Mouse (Mus musculus): ENCODE measurements around the gene Fam170b.

The Fam170b gene

DNA sequence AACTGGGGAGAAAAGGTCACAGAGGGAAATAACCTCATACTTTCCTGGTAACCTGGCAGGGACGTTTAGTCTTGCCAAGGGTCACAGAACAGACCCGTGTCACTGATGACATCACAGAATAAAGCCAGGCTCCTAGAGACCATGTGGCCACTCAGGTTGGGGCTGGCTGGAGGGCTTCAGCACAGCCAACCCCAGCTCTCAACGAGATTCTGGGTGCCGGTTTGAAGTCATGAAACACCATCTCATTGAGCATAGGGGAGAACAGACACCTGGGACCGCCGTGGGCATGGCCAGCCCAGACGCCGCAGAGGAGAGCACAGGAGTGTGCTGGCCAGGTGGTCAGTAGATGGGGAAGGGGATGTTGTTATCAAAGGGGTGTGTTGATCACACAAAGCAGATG lies at the start of gene Fam170b:
Gene Fam170b (plus strand): TSS at position 116 of the 400 bp plus-strand sequence.
- DNase-seq (ENCODE audit: low read depth in 1 of 2, low spot score in 2 of 2), result no peak

DNA sequence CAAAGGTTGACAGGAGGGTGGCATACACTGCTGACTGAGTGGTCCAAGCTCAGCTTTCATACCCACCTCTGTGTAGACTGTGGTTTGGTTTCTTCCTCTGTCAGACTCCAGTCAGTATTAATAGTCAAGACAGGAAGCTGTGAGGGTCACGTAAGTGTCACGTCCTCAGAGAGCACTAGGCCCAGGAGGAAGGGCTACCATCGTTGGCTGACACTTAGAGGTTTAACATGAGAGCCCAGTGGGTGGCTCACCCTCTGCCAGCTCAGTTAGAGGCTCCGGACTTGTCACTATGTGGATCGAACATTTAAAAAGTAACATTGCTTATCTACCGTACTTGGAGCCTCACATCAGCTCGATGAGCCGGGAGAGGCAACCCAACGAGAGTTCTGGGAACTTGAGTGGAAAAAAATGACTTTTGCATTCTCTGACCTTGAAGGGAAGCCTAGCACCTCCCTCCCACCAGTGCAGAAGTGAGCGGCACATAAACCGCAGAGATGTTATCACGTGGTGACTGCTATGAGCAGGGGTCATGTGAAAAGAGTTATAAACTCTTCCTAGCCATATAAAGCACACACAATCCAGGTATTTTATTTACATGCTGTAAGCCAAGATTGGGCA lies 49.5 kb upstream of the Fam170b start:
- no peak for DNase-seq (ENCODE audit: low read depth in 1 of 2, low spot score in 2 of 2)

DNA sequence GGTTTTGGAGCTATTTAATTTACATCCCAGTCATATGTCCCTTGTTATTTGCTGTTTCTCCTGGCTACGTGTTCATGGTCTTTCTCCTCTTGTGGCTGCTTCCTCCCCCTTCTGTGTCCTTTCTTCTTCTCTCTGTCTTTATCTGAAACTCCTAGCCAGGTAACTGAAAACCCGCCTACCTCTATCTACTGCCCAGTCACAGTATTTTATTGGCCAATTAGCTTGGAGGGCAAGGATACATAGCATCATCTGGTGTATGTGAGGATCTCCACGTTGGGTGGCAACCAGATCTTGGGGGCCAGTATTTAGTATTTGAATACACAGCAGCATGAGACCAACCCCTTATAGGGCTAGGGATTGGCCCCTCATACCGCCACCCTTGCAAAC lies 49.0 kb upstream of the Fam170b start:
- DNase-seq (ENCODE audit: low read depth in 1 of 2, low spot score in 2 of 2), result no peak

DNA sequence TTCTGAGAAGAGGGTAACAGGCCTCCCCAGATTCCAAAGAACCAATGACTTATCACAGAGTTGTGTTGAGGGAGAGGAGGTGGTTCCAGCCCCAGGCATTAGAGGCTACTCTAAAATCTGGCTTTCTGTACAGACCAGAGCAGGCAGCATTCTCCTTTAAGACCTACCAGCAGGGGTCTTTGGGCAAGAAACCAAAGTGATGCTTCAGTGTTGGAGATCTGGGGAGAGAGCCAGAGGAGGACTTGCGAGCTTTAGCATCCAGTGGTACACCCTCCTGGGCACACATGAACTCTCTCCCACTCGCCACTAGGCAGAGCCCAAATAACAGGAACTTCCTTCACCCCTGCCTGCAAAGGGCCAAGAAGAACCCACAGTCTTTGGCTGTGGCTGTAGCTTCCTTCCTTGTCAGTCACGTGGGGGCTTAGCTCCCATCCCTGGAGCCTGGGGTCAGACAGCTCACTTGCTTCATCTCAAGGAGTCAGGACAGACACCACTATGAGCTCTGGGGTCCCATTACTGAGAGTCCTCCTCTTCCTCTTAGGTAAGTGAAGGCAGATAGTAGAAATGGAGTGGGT lies 48.1 kb upstream of the Fam170b start, which contains the start of gene Tmem273:
Gene Tmem273 (plus strand): TSS at position 408 of the 575 bp plus-strand sequence.
- peak in 1 of 2 experiments; percentile 13 for DNase-seq (ENCODE audit: low read depth in 1 of 2, low spot score in 2 of 2)

DNA sequence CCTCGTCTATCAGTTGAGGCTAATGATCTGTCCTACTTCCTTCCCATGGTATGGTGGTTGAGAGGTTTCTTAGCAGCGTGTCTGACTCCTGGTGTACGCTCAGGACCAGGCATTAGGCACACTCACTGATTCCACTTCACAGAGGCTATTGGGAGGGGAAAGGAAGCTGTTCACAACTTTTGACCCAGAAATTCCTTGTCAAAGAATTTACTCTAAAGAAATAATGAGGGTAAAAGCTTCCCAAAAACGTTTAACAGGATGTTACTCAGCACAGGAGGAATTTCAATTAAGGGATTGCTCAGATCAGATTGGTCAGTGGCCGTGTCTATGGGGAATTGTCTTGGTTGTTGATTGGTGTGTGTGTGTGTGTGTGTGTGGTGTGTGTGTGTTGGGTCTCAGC lies 46.1 kb upstream of the Fam170b start:
- no peak for DNase-seq (ENCODE audit: low read depth in 1 of 2, low spot score in 2 of 2)

DNA sequence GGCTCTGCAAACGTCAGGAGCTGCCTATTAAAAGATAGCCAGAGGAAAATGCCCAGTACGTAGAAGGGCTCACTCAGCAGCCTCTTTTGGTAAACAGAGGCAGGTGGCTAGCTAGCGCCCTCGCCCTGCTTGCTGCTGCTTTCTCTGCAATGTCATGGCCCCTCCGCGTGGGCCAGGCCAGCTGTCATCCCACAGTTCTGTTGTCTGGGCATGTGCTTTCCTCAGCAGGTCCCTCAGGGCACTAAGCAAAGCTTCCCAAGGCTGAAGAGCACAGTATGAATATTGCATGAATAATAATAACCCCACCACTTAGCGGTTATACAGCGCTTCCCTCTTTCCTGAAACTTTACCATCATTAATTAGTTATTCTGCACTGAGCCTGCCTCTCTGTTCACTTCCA lies 37.4 kb upstream of the Fam170b start:
- no peak for DNase-seq (ENCODE audit: low read depth in 1 of 2, low spot score in 2 of 2)

DNA sequence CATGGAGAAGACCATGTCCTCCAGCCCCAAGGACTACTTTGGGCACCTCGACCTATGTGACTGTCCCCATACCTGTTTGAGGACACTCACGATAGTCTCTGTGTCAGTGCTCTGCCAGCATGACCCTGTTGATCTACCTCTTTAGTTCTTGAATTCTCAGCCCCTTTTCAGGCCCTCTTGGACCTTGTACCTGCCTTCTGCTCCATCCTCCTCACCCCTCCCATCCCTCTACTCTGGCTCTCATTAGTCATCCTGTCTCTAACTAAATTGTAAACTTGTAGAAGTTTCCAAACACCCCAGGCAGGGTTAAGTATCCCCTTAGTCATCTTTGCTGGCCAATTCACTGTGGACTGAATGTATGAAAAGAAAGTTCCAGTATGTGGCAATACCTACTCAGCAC lies 36.0 kb upstream of the Fam170b start:
- DNase-seq (ENCODE audit: low read depth in 1 of 2, low spot score in 2 of 2), result no peak

DNA sequence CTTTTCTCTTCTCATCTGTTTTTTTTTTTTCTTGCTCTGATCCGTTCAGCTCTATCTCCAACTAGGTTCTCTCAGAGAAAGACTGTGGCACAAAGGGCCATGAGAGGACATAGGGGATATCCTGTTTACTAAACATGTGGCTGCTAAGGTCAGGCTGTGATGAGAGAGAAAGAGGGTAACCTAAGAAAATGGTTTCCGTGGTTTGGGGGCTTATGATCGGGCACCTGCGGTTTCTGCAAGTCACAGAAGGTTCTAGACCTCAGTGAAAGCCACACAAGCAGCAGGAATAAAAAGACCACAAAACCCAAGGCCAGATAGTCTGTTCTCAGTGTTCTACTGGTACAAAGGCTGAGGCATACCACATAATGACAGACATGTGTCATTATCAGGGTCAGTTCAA lies 35.4 kb upstream of the Fam170b start:
- DNase-seq (ENCODE audit: low read depth in 1 of 2, low spot score in 2 of 2), result no peak

DNA sequence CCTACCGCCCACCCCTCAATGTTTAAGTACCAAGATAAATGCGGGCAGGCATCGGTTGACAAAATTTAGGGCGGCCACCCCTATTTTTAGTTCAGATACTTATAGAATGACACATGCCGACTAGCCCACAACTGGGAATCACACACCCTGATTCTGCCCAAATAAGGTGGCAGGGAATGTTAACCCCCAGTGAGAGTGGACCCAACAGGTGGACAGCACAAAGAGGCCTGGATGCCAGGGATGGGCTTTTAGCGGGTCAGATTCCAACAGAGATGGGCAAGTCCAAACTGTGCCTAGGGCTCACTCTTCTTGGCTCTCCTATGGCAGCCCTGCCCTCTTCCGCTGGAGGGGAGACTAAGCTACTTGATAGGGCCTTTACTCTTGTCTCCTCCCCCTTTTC lies 33.7 kb upstream of the Fam170b start:
- DNase-seq (ENCODE audit: low read depth in 1 of 2, low spot score in 2 of 2), result no peak

DNA sequence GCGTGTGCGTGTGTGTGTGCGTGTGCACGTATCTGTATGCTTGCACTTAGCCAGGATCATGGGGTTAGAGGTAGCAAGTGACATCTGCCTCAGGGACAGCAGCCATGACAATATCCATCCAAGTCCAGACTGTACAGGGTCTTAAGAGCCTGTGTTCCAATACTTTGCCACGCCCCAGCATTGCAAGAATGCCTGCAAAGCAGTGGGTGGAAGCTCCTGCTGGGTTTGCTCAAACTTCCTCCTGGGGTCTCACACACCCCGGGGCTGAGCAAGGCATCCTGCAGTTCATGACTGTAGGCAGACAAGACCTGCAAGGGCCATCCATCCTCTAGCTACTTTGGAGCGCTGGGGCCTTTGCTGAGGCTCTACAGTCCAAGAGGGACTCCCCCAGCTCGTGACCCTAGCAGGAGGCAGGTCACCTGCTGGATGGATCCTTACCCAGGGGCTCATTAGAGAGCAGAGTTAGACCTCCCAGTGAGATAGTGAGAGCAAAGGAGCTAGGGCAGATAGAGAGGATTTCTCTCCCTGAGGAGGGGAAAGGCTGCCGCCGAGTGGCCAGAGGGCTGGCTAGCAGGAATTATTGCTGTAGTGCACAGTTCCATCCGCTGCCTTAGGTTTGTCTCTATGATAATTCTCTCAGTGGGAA lies 32.6 kb upstream of the Fam170b start:
- DNase-seq (ENCODE audit: low read depth in 1 of 2, low spot score in 2 of 2), result no peak

DNA sequence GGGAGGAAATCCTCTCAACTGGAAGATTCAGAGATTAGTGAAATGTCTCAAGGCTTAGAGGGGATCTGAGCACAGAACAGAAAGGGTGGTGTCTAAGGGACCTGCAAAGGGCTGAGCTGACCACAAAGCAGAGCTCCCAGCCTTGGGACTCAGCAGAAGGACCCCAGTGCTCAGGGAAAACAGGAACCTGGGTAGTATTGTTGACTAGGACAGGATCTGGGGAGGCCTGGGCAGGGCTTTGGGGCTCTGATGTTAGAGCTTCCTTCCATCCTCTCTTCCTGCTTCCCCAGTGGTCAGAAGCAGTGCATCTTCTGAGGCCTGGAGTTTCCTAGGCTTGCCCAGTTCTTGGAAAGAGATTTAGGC lies 32.1 kb upstream of the Fam170b start:
- no peak for DNase-seq (ENCODE audit: low read depth in 1 of 2, low spot score in 2 of 2)

DNA sequence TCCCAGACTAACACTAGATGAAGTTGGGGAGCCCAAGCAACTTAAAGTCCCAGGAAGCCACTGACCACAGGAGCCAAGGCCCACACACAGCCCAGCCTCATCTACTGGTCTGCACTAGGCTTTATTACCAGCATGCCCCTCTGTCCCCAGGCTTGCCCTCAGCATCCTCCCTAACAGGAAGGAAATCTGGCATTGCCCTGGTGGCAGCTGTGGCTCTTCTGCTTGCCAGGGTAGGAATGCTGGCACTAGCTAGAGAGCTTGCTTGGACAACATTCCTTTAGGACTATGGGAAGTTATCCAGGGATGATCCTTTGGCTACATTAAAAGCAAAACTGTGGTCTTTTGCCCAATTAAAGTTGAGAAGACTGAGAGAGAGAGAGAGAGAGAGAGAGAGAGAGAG lies 23.7 kb upstream of the Fam170b start:
- DNase-seq (ENCODE audit: low read depth in 1 of 2, low spot score in 2 of 2), result no peak

DNA sequence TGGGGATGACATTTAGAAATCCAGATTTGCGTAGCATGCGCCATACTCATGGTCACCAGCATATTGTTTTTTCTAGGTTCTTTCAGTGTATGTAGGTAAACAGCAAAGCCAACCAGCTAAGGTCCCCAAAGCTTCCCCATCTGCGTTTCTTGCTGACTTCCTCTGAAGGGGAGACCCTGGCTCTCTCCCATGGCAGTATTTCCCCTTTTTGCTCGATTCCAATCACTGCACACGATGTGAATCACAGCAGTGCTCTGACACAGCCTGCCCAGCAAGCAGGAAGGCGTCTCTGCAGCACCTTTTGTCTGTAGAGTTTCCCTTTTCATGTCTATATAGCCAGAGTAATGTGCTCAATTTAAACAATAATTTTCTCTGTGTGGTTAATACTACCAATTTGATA lies 21.3 kb upstream of the Fam170b start:
- DNase-seq (ENCODE audit: low read depth in 1 of 2, low spot score in 2 of 2), result no peak

DNA sequence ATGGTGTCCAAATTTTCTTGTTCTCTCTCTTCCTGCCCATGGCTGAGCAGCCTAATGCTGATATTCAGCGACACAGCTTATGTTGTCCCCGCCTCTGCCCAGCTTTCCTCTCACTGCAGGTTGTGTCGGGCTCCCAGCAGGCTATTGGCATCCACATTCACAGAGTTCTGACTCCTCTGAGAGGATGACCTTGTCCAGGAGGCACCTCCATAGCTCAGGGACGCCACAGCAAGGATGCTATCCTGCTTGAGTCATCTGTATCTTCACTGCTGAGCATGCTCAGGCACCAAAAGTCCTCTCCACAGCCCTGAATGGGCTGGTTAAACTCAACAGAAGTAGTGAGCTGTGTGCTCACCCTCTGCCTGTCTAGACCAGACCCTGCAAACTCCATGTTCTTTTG lies 18.8 kb upstream of the Fam170b start:
- no peak for DNase-seq (ENCODE audit: low read depth in 1 of 2, low spot score in 2 of 2)

DNA sequence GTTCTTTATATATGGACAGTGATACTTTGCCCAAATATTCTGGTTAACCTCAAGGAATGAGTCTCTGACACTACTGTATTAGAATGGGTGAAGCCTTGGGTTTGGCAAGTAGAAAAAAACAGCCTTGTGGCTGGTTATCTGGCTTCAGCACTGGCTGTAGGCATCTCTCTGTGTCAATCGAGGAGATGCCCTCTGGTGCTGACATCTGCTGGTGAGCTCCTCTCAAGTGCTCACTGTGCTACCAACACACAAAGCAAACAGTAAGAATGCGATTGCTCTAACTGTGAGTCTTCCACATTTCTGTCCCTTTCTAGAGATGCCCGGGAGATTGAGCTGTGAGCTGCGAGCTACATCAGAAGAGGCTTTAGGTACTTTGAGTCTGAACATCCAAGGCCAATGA lies 17.2 kb upstream of the Fam170b start:
- no peak for DNase-seq (ENCODE audit: low read depth in 1 of 2, low spot score in 2 of 2)

DNA sequence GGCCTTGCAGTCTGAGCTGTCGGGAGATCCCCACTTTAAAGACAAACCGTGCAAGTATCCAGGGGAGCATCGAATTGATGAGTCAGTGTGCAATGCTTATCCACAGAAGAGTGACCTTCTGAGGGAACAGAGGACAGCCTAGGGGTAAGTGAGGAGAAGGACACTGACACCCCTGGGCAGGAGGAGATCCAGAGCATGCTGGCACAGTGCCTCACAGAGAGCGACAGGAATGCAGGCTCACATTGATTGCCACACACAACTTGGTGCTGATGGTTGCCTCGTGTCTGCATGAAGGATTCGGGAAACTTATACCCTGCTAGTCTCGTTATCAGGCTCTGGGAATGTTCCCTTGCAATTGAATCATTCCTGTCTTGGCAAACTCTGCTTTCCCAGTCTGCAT lies 16.5 kb upstream of the Fam170b start:
- no peak for DNase-seq (ENCODE audit: low read depth in 1 of 2, low spot score in 2 of 2)

DNA sequence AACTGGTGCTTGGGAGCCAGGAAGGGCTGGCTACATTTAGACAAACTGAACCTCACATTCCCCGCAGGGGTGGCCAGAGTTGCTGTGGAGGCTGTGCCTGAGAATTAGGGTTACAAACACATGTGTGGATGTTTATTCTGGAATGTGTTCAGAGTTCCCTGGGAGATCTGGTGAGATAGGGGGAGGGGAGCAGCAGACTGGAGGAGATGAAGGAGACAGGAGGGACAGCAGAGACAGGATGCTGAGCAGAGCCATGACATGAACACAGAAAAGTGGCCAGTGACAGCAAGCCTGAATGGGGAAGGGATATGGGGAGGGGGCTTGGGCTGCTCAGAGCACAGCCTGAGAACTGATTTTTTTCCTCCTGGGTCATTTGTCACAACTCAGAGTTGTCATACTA lies 14.5 kb upstream of the Fam170b start:
- DNase-seq (ENCODE audit: low read depth in 1 of 2, low spot score in 2 of 2), result no peak

DNA sequence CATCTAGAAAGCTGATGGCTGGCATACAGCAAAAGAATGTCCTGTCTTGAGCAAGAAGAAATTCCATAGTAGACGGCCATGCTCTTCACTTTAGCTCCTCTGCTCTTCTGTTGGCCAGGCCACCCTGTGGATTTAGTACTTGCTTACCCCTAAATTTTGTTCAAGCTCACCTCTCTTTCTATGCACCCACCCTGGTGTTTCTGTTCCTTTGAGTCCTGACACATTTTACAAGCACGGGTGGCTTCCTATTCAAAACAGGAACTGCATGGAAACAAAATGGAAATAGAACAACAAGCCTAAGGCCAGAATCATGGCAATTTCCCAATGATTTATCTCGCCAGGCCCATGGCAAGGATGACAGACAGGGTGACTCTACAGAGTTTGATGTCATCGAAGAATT lies 10.9 kb upstream of the Fam170b start:
- no peak for DNase-seq (ENCODE audit: low read depth in 1 of 2, low spot score in 2 of 2)

DNA sequence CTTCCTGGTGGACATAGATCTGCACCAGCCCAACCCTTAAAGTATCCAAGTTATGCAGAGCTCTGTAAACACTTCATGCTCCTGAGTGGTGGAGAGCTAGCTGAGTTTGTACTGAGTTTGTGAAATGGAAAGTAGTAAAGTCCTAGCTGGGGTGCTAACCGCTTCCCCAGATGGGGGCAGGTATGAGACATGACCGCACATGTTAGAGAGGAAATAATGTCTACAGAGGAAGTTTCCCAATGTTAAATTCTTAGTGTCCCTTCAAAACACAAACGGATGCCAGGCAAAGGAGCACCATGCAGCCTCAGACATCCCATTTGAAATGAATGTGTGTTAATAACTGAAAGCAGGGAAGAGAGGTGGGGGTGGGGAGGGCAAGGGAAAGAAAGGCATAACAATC lies 9.9 kb upstream of the Fam170b start:
- DNase-seq (ENCODE audit: low read depth in 1 of 2, low spot score in 2 of 2), result no peak

DNA sequence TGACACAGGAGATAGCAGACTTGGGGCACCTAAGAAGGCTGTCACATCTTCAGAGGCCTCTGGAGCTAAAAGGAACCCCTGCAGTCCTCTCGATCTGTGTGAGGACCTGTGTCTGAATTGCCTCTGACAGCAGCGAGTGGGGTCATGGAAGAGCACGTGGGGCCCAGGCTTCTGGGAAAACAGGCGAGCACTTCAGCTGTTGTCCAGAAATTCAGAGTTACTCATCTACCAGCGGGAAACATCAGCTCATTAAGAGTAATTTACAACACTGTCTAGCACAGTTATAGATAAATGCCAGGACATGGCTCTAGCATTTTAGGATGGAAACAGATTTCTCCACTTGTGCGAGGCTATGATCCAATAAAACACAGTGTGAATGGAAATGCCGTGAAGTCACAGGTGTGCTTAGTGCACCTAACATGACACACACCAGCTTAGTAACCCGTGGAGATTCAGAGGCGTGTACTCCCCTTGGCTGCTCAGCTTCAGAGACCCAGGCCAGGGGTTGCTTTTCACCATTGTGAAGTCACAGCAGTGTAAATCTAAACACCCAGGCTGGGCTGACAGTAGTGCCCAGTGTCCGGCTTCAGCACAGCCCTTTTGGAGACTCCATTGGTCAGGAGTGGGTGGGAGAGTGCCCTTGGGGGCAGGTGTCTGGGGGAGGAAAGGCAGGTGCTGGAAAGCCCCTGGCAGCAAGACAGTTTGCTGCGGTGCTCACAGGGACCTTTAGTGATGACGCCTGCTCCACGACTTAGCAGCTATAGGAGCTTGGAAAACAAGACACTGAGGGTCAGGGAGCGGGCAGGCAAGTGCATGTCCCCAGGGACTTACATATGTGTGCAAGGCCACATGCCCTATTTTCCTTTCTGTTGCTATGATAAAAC lies 9.3 kb upstream of the Fam170b start:
- DNase-seq (ENCODE audit: low read depth in 1 of 2, low spot score in 2 of 2), result no peak

DNA sequence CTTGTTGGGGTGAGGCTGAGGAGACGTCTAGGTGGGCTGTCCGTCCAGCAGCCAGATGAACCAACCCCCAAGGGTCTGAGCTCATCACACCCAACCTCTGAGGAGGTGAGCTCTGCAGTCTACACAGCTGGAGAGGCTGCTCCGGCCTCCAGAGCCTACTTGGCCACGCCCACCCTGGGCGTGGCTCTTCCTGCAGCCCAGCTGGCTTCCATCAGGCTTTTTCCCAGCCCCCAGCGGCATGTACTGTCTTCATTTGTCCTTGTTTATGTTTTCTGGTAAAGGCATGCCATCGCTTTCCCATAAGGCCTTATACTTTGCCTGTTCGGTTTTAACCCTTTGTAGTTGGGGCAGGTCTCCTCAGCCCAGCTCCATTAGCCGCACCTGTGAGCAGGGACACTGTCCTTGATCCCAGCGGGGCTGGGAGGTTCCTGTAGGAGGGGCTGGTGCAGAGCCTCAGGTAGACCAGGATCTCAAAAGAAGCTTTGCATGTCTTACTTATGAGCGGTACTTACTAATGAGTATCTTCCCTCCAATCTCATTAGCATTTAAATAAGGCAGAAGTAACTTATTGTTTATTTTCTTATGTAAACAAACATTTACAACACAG lies 8.2 kb upstream of the Fam170b start:
- DNase-seq (ENCODE audit: low read depth in 1 of 2, low spot score in 2 of 2), result no peak

DNA sequence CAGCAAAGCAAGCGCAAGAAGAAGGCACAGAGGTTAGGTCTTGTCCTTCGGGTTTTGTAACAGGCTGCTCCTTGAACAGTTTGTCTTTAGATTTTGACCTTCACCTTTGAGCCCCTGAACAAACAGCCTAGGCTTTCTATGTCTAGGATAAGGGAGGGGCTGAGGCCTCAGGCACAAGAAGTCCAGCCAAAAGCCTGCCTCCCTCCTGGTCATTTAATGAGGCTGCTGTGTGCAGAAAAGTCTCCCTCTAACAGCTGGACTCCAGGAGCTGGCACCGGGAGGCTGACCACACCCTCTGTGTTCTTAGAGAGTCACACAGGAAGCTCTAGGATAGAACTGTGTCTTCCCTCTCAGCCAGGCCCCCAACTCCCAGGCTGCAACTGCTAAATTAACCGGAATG lies 6.6 kb upstream of the Fam170b start:
- no peak for DNase-seq (ENCODE audit: low read depth in 1 of 2, low spot score in 2 of 2)

Measured in monocyte, adult 2 months (primary cell).